Mouse (Mus musculus) thymus, adult 2 months (tissue): ENCODE data around the gene Zbtb44. TPM values are rescaled to one million over a fixed set of nuclear protein-coding genes. Genes with fewer than 3 reads are reported as not detected.

Experiments used
- DNase-seq: peaks from one replicate; pipeline ENCODE4 v3.0.0; 2021
- H3K27ac ChIP-seq: fragments of 200-500 bp; 2 replicates; pipeline ENCODE4 v1.5.1; 2012; ENCODE audit warnings: low read length, control low read depth; ENCODE audit not compliant: control insufficient read depth, insufficient read depth
- H3K27me3 ChIP-seq: fragments of 200-500 bp; 2 replicates; pipeline ENCODE4 v1.6.1; 2012; ENCODE audit warnings: mild to moderate bottlenecking, low read length, moderate library complexity, mixed read lengths; ENCODE audit not compliant: control insufficient read depth, insufficient read depth
- H3K36me3 ChIP-seq: fragments of 200-500 bp; 2 replicates; pipeline ENCODE4 v1.6.1; 2012; ENCODE audit warnings: mild to moderate bottlenecking, low read length, moderate library complexity; ENCODE audit not compliant: control insufficient read depth, insufficient read depth
- H3K4me1 ChIP-seq: fragments of 200-500 bp; replicated peaks from 2 replicates; pipeline ENCODE4 v1.6.1; 2012; ENCODE audit warnings: low read length; ENCODE audit not compliant: control insufficient read depth, insufficient read depth
- H3K4me3 ChIP-seq: fragments of 200-500 bp; 2 replicates; pipeline ENCODE4 v1.5.1; 2012; ENCODE audit warnings: mild to moderate bottlenecking, low read length, control low read depth, moderate library complexity; ENCODE audit not compliant: control insufficient read depth, insufficient read depth
- CTCF ChIP-seq: fragments of 200-500 bp; IDR thresholded peaks from 2 replicates; pipeline ENCODE4 v1.5.1; 2012; ENCODE audit warnings: mild to moderate bottlenecking, control low read depth, low read length, moderate library complexity, borderline replicate concordance; ENCODE audit not compliant: control insufficient read depth, poor library complexity, insufficient read depth; ENCODE audit errors: extremely low read depth
- POLR2A ChIP-seq: fragments of 200-500 bp; IDR thresholded peaks from 2 replicates; pipeline ENCODE4 v1.6.1; 2012; ENCODE audit warnings: mild to moderate bottlenecking, low read length, control low read depth, moderate library complexity; ENCODE audit not compliant: control insufficient read depth, poor library complexity, insufficient read depth; ENCODE audit errors: extremely low read depth
- WGBS: fragments of 180-500 bp; shearing (Covaris S2); methylation state at CpG from one replicate; pipeline ENCODE4 v1.1.7; 2018; 5-methylcytosine and 5-hydroxymethylcytosine counted together
- polyA plus RNA-seq: library from polyadenylated mRNA; depleted of rRNA; stranded (reverse); fragments of >200 nt; gene quantifications from 2 replicates; pipeline ENCODE4 v1.2.3, GENCODE M21; 2012; rRNA removed

Zbtb44 gene
- polyA plus RNA-seq, 1 experiment = 10.4 TPM

- Histone ChIP-seq H3K4me1 (no peaks in the 10 kb centered on the region), H3K27me3 (no peaks in the 10 kb centered on the region), H3K27ac (no peak overlapping the region), H3K36me3 (no peaks in the 10 kb centered on the region), H3K4me3 (no peak overlapping the region)
- 86% methylated on average over 5 of the region's 5 CpGs for WGBS
- TF ChIP-seq CTCF (no peak), POLR2A (no peak)
- DNase-seq = no peak
Measured at GRCm38 (mm10) chr9:31119405-31119804, 89.0 kb downstream of the Zbtb44 start.

- Histone ChIP-seq H3K27me3 (no peaks in the 10 kb centered on the region), H3K36me3 (no peaks in the 10 kb centered on the region), H3K27ac (0 out of 2 replicates have a peak overlapping the region, but pooled peaks have one; percentile 29), H3K4me3 (no peak overlapping the region), H3K4me1 (no peaks in the 10 kb centered on the region)
- DNase-seq = no peak
- 80% methylated on average over 11 of the region's 11 CpGs for WGBS
- TF ChIP-seq POLR2A = no peak
Measured at GRCm38 (mm10) chr9:31119882-31120532, 89.6 kb downstream of the Zbtb44 start.

GRCm38 (mm10) chr9:31120533-31120915, 90.1 kb downstream of the Zbtb44 start:
- Histone ChIP-seq H3K27ac (no peak overlapping the region; the same call in 1 of the 2 replicates), H3K27me3 (no peaks in the 10 kb centered on the region), H3K4me1 (no peaks in the 10 kb centered on the region), H3K36me3 (no peaks in the 10 kb centered on the region), H3K4me3 (no peak overlapping the region)
- TF ChIP-seq CTCF (no peak), POLR2A (no peak)
- WGBS = 76% methylated on average over 4 of the region's 4 CpGs
- no peak for DNase-seq

- Histone ChIP-seq H3K27ac (no peak overlapping the region), H3K4me3 (no peak overlapping the region), H3K4me1 (no peaks in the 10 kb centered on the region), H3K27me3 (no peaks in the 10 kb centered on the region), H3K36me3 (no peaks in the 10 kb centered on the region)
- WGBS = 94% methylated on average over 13 of the region's 13 CpGs
- TF ChIP-seq POLR2A (no peak), CTCF (no peak)
- no peak for DNase-seq
Measured at GRCm38 (mm10) chr9:31122464-31123030, 92.1 kb downstream of the Zbtb44 start.

Other genes with a start within 250 kb of the Zbtb44 start
- gene Adamts15, start 108.2 kb upstream of the Zbtb44 start, polyA plus RNA-seq = 0.88 and 1.5 TPM in 2 replicates
- gene Adamts8, start 88.1 kb upstream of the Zbtb44 start, polyA plus RNA-seq = 0.52 and 0.57 TPM in 2 replicates
- 13.8 and 15.8 TPM in 2 replicates for gene St14, start 101.2 kb downstream of the Zbtb44 start, polyA plus RNA-seq
- gene Aplp2, start 181.2 kb downstream of the Zbtb44 start, polyA plus RNA-seq = 163 and 188 TPM in 2 replicates
- 21.8 and 27.3 TPM in 2 replicates for gene Prdm10, start 249.9 kb downstream of the Zbtb44 start, polyA plus RNA-seq